Mouse (Mus musculus): ENCODE data around the gene Sppl3.

Sppl3 gene

DNA sequence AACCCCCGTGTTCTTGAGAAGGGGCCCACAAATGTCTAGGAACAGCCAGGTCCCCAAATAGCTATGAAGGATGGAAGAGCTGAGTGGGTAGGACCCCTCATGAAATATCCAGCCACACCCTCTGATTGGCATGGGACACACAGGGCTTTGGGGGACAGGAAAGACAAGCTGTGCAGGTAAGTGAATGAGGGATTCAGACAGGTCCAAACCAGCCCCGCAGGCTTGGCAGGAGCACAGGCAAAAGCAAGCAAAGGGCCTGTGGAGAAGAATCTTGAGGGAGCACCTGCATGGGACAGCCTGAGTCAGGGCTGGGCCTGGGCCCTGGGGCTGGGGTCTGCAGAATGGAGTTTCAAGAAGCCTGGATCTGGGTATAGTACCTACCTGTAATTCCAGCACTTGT is 10.4 kb upstream of the Sppl3 start:
- no peak for DNase-seq

DNA sequence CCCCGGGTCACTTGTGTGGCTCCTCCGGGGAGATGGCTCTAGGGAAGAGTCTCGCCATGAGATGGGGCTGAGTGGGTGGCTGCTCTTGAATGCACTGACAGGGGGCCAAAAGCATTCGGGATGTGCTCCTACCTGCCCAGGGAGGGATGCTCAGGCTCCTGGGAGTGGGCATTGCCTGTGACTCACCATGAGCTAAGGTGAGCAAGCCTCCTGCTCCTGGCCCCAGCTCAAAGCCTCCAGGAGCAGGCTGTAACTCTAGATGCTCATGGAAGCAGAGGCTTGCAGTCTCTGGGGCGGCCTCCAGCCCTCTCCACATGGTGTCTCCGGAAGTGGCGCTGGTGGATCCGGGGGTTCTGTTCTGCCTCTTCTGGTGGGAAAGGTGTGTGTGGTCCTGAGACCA is 9.5 kb upstream of the Sppl3 start:
- DNase-seq = no peak

DNA sequence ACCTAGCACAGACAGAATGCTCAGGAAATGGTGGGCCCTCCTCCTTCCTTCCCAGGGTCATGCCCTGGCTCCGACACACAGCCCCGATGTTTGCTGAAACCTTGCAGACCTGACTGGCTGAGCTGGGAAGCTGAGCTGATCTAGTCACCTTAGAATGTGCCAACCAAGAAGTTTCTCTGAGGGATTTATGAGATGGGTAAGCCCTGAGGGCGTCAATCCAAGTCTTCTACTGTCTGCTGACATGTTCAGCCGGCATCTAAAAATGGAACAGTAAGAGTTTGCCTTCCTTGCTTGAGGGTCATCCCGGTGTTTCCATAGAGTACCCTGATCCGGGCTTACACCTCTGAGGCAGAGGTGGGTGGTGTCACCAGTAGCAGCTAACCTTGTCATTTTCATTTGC is 8.2 kb upstream of the Sppl3 start:
- DNase-seq = no peak

DNA sequence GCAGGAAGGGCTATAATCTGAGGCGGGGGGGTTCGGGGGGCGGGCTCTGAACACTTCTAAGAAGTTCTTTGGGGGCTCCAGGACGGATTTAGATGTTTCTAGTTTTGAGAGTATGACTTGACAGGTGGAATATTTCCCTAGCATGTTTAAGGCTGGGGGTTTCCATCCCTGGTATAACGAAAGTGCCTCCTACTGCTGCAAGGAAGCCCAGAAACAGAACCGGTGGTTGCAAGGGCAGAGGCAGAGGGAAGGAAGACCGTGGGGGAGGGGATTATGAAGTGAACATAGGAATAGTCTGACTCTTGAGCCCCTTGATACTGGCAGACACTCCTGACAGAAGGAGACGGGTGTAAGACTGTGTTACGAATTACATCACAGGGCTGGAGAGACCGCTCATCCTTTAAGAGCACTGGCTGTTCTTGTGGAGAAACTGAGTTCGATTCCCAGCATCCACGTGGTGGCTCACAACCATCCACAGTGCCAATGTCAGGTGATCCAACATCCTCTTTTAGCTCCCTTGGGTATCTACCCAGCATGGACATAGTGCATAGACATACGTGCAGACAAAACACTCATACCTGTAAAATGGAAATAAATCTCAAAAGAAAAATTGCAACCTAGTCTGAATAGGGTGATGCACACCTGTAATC is 7.6 kb upstream of the Sppl3 start:
- no peak for DNase-seq

DNA sequence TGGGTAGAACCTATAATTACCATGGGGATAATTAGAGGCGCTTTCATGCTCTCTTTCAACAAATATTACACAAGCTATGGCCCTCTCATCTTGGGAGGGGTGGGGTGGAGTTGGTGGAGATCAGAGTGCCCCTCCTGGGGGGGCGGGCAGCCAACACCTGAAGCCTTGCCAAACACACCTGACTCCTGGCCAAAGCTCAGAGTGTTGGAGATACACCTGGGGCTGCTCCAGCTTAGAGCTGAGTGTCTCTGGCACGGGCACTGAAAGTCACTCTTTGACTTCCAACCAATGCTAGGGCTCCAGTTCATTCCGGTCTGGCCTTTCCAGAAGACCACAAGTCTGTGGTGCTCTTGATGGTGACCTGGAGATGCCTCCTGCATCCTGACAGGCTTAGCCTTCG is 3.2 kb upstream of the Sppl3 start:
- no peak for DNase-seq

DNA sequence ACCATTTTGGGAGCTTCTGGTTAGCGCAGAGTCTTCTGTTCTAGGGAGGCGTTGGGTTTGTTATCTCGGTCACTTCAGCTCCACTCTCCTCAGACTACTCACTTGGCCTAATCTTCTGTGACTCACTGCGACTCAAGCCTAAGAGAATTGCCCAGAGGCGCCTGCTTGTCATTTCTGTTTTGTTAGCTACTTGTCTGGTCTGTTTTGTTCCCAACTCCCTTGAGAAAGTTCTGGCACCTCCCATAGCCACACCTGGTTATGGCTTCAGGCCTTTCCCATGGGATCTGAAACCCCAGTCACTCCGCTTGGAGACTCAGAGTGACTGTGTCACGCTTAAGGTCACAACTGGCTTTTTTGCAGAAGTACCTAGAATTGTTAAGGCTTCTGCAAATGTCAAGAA is 2.6 kb upstream of the Sppl3 start:
- DNase-seq = no peak

DNA sequence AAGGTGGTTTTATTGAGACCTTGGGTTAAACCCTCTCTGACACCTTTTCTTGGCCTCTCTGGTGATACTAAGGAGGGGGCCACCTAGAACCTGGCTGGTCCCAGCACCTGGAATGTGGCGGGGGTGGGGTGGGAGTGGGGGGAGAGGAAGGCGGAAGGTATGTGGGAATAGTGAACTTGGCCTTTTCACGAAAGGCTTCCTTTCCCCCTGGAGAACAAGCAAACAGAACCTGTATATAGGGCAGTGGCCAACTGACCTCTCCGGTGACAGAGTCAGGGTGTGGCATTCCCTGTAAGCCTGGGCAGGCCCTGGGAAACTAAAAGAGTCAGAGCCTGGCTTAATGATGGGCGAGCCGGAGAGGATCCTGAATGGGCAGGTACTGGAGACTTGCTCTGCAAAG is 1.8 kb upstream of the Sppl3 start:
- no peak for DNase-seq

DNA sequence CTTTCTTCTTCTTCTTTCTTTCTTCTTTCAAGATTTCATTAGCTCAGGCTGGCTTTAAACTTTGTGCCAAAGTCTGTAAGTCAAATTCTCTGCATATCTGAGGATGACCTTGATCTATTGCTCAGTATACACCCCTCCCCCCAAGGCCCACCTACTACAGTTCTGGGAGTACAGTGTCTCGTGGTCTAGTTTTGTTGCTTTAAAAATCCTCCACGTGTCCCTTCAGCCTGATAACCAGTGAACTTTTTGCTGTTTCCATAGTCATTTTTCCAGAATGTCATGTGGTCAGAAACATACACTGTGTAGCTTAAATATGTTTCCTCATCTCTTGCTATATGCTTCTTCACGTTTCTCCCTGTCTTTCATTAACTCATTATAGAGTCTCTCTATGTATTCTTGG is 976 bp upstream of the Sppl3 start:
- DNase-seq = no peak

DNA sequence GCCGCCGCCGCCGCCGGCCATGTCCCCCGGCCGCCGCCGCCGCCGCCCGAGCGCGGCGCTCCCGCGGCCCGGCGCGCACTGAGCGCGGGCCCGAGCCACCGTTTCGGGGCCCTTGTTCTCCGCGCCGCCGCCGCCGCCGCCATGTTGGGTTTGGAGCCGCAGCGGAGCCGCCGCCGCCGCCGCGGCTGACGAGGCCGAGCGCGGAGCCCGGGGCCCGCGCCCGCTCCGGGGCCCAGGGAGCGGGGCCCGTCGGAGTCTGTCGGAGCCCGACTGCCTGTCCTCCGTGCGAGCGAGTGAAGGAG is 231 bp downstream of the Sppl3 start:
- no peak for DNase-seq

DNA sequence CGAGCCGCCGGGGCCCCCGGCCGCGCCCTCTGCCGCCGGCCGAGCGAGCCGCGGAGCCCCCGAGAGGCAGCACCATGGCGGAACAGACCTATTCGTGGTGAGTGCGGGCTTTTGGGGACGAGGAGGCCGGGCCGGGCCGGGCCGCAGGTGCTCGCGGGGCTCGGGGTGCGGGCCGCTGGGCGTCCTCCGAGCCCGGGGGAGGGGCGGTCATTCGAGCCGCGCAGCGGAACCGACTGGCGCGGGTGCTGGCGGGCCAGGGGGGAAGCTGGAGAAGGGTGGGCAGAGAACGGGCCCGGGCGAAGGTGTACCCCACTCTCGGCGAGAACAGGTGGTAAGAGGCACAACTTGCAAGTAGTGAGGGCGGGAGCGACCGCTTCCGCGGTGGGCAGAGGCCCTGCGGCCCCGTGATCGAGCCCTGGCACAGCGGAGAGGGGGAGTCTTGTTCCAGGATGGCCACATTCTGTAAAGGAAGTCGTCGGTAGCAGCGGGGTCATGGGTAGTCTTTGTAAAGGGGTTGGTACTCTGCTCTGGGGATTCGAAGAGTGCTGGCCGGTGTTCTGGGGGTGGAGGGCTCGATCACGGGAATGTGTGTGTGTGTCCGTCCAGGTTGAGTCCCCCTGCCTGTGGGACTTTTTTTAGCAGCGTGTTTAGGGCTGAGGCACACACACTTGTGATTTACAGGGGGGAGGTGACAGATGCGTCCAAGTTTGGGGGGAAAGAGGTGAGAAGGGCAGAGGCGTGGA is 753 bp downstream of the Sppl3 start:
- peak; percentile 50 for DNase-seq

DNA sequence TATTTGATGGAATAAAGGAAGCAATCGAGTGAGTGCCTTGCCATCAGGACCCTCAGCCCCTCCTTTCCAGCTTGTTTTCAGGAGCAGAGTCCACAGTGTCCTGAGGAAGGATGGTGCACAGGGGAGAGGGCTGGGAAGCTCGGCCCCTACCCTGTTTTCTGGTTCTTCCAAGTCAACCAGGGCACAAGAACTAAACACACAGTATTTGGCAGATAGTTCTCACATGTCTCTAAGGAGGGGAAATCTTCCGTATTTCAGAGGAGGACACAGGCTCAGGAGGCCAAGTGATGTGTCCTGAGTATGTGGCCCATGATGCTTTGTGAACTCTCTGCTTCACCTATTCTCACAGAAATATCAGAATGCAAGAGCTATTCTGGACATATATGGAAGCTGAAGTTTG is 2.5 kb downstream of the Sppl3 start:
- no peak for DNase-seq

DNA sequence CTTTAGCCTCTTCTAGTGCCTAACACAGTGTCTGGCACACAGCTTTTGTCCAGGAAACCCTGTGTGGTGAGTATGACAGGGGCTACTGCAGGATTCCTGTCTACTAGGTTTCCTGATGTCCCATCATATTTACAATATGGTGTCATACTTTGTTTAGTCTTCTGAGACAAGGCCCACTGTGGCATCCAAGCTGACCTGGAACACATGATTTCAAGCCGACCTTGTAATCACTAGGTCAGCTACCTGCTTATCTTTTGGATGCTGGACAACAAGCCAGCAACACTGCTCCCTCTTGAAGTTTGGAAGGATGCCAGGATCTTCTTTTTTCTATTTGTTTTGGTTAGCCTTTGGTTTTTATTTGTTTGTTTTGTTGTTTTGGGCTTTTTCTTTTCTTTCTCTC is 3.6 kb downstream of the Sppl3 start:
- no peak for DNase-seq

DNA sequence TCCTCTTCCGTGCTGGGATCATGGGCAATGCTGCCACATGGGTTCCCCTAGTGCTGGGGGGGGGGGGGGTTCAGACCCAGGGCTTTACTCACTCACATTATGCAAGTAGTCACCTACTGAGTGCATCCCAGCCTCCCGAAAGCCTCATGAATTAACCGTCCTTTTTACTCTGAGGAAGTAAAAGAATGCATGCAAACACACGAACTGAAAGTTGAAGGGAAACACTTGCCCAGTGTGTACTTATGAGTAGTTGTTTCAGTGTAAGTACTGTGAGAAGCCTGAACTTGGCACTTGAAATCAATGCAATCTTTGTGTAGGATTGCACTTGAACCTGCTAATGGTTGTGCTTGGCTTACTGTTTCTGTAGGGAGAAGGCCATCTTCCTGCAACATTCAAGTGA is 4.2 kb downstream of the Sppl3 start:
- DNase-seq = no peak

DNA sequence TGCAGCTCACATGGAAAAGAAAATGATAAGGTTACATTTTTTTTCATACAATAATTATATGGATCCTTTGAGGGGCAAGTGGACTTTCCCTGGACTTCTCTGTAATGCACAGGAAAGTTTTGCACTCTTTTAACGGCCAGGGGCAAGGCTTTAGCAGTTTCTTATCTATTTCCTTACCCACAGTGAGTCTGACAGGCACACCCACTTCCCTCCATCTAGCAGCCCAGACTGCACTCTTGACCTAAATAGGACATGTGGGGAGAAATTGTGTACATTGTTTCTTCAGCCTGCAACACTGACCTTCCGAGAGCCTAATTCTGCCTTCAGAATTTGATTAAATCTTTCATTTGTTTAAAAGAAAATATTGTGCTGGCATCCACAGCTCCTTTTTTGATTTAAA is 7.3 kb downstream of the Sppl3 start:
- no peak for DNase-seq

DNA sequence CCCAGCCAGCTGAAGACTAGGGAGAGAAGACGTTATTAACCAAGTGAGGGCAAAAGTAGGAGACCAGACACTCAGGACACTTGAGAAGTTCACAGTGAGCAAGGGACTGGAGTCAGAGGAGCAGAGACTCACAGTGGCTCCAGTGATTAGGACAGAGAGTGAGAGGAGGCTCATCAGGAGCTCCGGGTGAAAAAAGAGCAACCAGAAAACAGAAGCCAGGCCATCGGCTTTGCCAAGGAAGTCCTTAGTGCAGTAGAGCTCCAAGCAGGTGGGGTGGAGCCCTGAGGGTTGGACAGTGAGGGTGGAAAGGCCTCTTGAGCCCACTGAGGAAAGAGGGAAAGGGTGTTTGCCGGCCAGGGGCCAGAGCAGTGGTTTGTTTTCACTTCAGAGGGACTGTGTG is 7.9 kb downstream of the Sppl3 start:
- DNase-seq = no peak

DNA sequence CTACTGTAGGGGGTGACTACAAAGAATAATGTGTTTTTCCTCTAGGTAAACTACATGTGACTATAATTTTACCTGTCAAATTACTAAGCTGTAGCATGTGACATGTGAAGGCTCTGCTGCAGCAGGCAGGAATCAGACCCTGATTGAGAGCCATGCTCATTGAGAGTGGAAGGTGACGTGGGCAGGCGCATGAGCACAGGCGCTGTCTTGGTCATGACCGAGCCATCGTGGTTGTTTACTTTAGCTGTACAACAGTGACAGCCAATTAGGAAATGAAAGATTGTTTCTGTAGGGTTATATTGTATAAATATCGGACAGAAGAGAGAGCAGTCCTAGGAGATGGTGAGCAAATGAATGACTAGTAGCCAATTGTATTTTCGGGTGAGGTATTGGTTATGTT is 11.1 kb downstream of the Sppl3 start:
- no peak for DNase-seq

DNA sequence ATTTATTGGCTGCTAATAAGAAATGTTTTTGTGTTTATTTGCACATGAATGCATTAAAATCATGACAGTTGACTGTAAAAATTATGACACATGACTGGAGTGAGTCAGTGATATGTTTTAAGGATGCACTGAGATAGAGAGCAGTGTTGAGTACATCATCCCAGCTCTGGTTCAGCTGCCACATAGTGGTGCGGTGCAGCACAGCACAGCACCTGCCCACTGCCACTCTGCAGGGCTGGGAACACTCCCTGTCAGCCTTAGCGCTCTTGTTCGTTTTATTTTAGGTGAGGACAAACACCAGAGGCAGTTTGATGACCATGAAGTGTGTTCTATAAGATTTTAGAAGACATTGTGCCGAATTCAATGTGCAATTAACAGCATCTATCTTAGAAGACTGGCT is 15.2 kb downstream of the Sppl3 start:
- no peak for DNase-seq

DNA sequence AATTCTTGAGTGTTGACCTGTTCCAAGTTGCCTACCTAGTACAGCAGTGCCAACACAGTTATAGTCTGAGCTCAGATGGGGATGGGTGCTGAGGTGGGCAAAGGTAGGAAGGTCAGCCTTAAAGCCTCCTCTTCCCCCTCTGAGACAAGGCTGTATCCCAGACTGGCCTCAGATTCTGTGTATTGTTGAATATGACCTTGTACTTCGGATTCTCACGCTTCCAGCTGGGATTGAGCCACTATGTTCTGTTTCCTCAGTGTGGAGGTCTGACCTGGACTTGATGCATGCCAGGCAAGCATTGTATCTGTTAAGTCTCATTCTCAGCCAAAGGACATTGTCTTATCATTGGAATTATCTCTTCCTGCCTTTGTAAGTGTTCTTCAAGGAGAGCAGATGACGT is 16.2 kb downstream of the Sppl3 start:
- no peak for DNase-seq

DNA sequence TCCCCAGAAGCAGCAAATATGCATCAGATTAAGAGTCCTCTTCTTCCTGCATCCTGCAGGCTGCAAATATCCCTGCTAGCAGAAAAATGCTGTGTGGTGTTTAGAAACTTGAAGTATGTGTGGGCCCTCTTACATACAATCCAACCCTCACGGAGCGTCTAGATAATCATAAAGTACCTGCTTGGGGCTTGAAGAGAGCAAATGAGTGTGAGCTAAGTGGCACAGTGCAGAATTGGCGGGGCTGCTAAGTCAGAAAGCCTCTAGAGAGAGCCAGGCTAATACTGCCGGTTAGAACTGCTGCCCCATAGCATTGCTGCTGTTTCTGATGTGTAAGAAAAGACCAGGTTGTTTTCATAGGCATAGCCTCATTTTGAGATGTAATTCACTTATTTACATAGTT is 18.0 kb downstream of the Sppl3 start:
- DNase-seq = no peak

DNA sequence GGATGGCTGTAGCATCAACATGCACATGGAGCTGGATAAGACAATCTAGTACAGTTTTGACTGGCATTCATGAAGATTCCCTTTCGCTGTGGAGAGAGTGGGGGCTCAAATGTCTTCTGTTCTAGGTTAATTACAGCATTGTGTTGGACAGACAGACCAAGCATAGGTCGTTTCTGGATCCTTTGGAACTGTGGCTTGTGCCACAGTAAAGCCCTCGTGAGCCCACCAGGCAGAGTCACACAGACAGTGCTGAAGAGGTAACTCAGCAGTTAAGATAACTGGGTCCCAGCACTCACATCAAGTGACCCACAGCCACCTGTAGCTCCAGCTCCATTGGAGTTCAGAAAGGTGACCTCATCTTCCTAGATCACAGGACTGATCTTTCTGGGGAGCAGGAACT is 18.6 kb downstream of the Sppl3 start:
- no peak for DNase-seq

DNA sequence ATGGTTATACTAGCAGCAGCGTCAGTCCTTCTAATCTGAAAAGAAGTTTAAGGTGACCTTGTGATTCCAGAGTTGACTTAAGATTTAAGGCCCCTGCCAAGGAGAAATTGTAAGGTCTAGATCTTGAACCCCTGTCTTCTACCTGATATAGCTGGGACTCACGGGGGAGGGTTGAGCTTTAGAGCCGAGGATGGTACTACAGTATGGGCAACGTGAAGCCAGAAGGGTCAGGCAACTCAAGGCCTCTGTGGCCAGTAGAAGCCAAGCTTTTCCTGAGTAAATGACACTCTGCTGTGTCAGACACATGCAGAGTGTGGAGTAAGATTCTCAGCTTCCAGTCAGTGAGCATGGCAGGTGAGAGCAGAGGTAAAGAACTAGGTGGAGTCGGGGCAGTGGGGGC is 20.6 kb downstream of the Sppl3 start:
- no peak for DNase-seq

DNA sequence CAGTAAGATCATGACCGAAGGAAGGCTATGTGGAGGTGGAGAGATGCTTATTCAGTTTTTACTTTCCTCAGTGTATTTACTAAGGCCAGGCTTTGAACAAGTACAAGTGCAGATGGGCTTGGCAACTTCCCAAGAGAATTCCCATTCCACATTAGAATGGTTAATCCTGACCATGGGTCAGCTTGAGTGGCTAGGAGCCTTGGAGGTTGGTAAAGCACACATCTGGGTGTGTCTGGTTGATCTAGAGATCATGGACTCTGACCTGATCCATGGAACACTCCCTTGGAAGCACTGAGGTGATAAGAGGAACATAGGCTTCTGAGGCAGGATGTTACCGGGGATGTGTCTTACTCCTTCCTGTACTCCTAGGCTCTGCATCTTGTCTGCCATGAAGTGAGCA is 21.7 kb downstream of the Sppl3 start:
- no peak for DNase-seq

DNA sequence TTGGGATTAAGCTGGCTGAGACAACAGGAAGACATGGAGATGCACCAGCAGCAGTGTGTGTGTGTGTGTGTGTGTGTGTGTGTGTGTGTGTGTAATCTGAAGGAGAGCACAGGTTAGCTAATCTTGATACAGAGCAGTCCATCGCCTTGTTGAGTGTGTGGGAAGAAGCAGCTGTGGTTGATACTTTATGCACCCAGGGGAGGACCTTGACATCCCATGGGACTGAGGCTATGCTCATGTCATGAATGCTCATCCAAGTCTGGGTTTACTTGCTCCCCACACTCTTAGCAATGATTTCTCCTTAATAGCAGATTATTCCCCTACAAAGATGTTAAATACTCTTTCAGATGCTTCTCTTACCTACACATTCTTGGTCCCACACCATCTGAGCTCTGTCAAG is 24.3 kb downstream of the Sppl3 start:
- DNase-seq = no peak

DNA sequence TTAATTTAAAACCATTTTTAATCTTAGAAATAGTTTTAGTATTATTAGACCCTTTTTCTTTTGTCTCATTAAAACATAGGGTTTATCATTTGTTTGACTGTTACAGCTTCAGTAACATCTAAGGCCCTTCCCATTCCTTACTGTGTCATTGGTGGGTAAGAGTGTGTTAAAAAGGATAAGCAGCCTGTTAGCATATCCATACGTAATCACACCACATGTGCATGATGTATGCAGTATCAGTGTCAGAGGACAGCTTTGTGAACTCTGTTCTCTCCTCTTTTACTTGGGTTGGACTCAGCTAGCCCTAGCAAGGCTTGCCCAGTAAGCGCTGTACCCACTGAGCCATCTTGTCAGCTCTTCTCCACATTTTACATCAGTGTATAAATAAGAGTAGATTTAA is 26.2 kb downstream of the Sppl3 start:
- no peak for DNase-seq

DNA sequence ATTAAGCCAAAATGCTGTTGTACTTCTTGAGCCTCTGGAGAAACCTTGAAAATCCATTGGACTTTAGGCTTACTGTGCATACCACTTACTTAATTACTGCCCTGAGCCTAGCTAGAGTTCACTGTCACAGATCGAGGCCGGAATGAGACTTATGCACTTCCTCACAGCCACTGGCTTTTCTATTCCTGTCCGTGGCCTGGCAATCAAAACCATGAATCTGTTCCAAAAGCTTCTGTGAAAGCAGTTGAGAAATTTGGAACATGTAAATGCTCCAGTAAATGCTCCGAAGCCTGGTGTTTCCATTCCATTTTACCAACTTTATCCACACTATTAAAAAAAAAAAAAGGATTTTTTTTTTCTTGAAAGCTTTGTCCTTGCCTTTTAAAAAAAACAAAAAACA is 29.8 kb downstream of the Sppl3 start:
- DNase-seq = peak; percentile 57

DNA sequence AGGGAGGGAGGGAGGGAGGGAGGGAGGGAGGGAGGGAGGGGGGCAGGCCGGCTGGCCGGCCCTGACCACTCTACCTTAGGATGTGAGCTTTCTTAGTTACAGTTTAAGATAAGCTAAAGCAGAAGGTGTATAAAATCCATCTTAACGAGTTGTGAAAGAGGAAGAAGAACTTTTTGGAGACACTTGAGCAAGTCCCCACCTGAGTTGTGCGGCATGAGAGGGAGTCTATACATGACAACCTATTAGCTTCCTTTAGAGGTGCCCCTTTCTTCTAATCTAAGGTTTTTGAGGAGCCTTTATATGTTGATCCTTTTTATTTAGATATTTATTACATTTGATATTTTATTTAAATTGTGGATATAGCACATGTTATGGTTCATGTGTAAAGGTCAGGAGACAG is 32.7 kb downstream of the Sppl3 start:
- no peak for DNase-seq
